Mouse (Mus musculus) intestine, embryonic 14.5 days (tissue): ENCODE results near the gene Islr2. TPM values are rescaled to one million over a fixed set of nuclear protein-coding genes. Genes with fewer than 3 reads are reported as not detected.

Source experiments
- ATAC-seq: fragments of 200-750 bp; cut with Nextera tagmentation; replicated peaks from 2 replicates; pipeline ENCODE4 v1.8.0; 2017; ENCODE audit warnings: low read depth, moderate number of reproducible peaks, moderate TSS enrichment, moderate library complexity; ENCODE audit not compliant: low FRiP score, low TSS enrichment
- DNase-seq: peaks from one replicate; pipeline ENCODE4 v3.0.0-alpha.2; 2018; ENCODE audit warnings: low spot score
- H3K27ac ChIP-seq: fragments of 300-500 bp; sonication (generic); 2 replicates; pipeline ENCODE4 v1.5.1; 2014; ENCODE audit warnings: low read depth, mild to moderate bottlenecking, control low read depth
- H3K27me3 ChIP-seq: fragments of 300-500 bp; sonication (generic); replicated peaks from 2 replicates; pipeline ENCODE4 v1.6.1; 2014; ENCODE audit warnings: low read length, control low read depth; ENCODE audit not compliant: control insufficient read depth, insufficient read depth
- H3K36me3 ChIP-seq: fragments of 300-500 bp; sonication (generic); 2 replicates; pipeline ENCODE4 v1.6.1; 2014; ENCODE audit warnings: low read length, control low read depth; ENCODE audit not compliant: control insufficient read depth, insufficient read depth
- H3K4me1 ChIP-seq: fragments of 300-500 bp; sonication (generic); replicated peaks from 2 replicates; pipeline ENCODE4 v1.6.1; 2014; ENCODE audit warnings: low read length, control low read depth, mixed read lengths; ENCODE audit not compliant: control insufficient read depth, insufficient read depth
- H3K4me2 ChIP-seq: fragments of 300-500 bp; sonication (generic); 2 replicates; pipeline ENCODE4 v1.6.1; 2014; ENCODE audit warnings: low read length
- H3K4me3 ChIP-seq: fragments of 300-500 bp; sonication (generic); 2 replicates; pipeline ENCODE4 v1.5.1; 2014; ENCODE audit warnings: low read depth, low read length, control low read depth, mixed read lengths
- H3K9ac ChIP-seq: fragments of 300-500 bp; sonication (generic); 2 replicates; pipeline ENCODE4 v1.6.1; 2014; ENCODE audit warnings: mild to moderate bottlenecking, low read length
- H3K9me3 ChIP-seq: fragments of 300-500 bp; sonication (generic); 2 replicates; pipeline ENCODE4 v1.6.1; 2016; ENCODE audit warnings: low read length, control low read depth; ENCODE audit not compliant: control insufficient read depth
- WGBS: fragments of 180-500 bp; shearing (Covaris S2); extraction: QIAGEN DNeasy Blood & Tissue Kit; methylation state at CpG from one replicate; pipeline ENCODE4 v1.1.7; 2014; 5-methylcytosine and 5-hydroxymethylcytosine counted together
- microRNA-seq: library from miRNA; unstranded; fragments of <30 nt; microRNA quantifications from one replicate; pipeline ENCODE4, GENCODE M21; 2016
- polyA plus RNA-seq: library from polyadenylated mRNA; unstranded; fragments of >200 nt; fragmentation: Nextera tagmentation; extraction: Ambion mirVana; gene quantifications from 2 replicates; pipeline ENCODE4 v1.2.1, GENCODE M21; 2014

Islr2 gene
- polyA plus RNA-seq, 1 experiment from 2014 or later = 1.8 TPM

DNA sequence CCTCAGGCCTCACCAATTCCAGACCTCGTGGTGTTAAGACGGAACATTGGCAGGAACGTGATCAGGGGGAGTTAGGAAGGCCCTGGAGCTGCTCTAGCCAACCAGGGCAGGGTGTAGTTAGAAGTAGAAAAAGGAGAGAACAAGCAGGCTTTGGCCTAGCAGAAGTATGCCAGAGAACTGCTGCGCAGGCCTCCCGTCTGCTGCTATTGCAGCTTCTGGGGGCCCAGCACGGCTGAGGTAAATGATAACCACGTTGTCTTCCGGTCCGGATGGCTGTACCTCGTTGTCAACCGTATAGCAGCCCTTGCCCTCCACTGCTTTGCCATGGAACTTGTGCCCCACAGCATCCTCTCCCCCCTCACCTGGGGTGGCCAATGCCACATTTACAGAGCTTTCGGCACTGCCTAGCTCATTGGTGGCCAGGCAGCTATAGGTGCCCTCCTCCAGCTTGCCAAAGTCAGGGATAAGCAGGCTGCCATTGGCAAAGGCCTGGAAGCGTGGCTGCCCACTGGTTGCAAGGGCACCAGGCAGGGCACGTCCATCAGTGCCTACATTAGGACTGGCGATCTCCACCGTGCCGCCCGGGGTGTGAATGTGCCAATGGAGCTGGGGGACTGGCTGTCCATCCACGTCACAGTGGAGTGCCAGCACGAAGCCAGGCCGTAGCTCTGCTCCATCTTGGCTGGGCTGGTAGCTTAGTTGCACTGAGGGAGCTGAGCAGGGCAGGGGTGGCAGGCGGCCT, 47.1 kb downstream of the Islr2 start:
- WGBS = 83% methylated on average over 22 of the region's 22 CpGs
- ATAC-seq (no peak), DNase-seq (no peak)
- H3K27me3 ChIP-seq = no peaks in the 10 kb centered on the region
- H3K9me3 ChIP-seq = no peaks in the 10 kb centered on the region
- peaks cover 59% of the 10 kb centered on the region for H3K4me1 ChIP-seq
- peak overlapping the region; percentile 62 for H3K4me2 ChIP-seq
- H3K27ac ChIP-seq = peak overlapping the region; percentile 99; the same call in 1 of the 2 replicates
- H3K36me3 ChIP-seq = no peaks in the 10 kb centered on the region
- H3K4me3 ChIP-seq = peak overlapping the region; percentile 36
- H3K9ac ChIP-seq = peak overlapping the region; percentile 52; the same call in 1 of the 2 replicates

DNA sequence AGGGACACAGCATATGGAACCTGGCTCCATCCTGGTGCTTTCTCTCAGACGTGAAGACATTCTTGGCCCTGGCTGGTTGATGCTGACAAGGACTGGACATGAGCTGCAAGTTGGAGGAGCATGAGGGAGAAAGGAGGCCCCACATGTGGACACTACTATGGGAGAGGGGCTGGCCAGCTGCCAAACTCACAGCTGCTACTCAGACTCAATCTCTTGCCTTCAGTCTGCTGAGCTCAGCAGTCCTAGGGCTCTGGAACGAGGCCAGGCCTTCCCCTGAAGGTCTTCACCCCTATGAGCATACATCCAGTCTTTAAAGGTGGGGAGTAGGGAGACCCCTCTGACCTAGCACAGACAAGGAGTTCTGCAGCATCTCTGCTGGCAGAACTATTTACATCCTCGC, 48.8 kb downstream of the Islr2 start:
- ATAC-seq (0 out of 2 replicates have a peak, but pooled peaks have one; percentile 33), DNase-seq (peak; percentile 81)
- 17% methylated on average over 3 of the region's 3 CpGs for WGBS
- H3K9ac ChIP-seq = no peak overlapping the region
- no peaks in the 10 kb centered on the region for H3K27me3 ChIP-seq
- peak overlapping the region; percentile 62 for H3K4me2 ChIP-seq
- H3K4me1 ChIP-seq = peaks cover 53% of the 10 kb centered on the region
- H3K4me3 ChIP-seq = no peak overlapping the region
- no peaks in the 10 kb centered on the region for H3K36me3 ChIP-seq
- no peaks in the 10 kb centered on the region for H3K9me3 ChIP-seq
- peak overlapping the region; percentile 74 for H3K27ac ChIP-seq

DNA sequence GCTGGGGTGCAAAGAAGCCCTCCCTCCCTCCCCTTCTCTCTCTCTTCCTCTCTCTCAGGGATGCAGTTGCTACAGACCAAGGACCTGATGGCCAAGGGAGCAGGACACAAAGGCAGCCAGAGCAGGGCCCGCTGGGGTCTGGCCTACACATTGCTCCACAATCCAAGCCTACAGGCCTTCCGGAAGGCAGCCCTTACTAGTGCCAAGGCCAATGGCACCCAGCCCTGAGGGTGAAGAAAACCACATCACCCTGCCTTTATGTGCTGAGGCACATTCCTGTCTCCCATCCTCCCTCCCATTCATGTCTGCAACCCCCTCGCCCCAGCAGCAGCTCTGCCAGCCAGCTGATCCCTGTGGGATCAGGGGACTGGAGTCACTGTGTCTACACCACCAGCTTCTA, 51.0 kb downstream of the Islr2 start:
- H3K9me3 ChIP-seq = no peaks in the 10 kb centered on the region
- no peak overlapping the region for H3K4me2 ChIP-seq
- WGBS = 75% methylated on average over 3 of the region's 3 CpGs
- no peak overlapping the region for H3K9ac ChIP-seq
- peak overlapping the region; percentile 27; the same call in 1 of the 2 replicates for H3K27ac ChIP-seq
- peaks cover 40% of the 10 kb centered on the region for H3K4me1 ChIP-seq
- H3K4me3 ChIP-seq = no peak overlapping the region
- H3K27me3 ChIP-seq = no peaks in the 10 kb centered on the region
- no peaks in the 10 kb centered on the region for H3K36me3 ChIP-seq
- no peak for DNase-seq
- ATAC-seq = no peak

GRCm38 (mm10) chr9:58150733-58151361, 53.3 kb downstream of the Islr2 start:
- WGBS = 74% methylated on average over 4 of the region's 4 CpGs
- ATAC-seq (no peak), DNase-seq (no peak)
- Histone ChIP-seq H3K4me3 (no peak overlapping the region), H3K9me3 (no peaks in the 10 kb centered on the region), H3K4me2 (no peak overlapping the region), H3K27ac (no peak overlapping the region), H3K36me3 (no peaks in the 10 kb centered on the region), H3K27me3 (no peaks in the 10 kb centered on the region), H3K9ac (no peak overlapping the region), H3K4me1 (peaks cover 28% of the 10 kb centered on the region)

DNA sequence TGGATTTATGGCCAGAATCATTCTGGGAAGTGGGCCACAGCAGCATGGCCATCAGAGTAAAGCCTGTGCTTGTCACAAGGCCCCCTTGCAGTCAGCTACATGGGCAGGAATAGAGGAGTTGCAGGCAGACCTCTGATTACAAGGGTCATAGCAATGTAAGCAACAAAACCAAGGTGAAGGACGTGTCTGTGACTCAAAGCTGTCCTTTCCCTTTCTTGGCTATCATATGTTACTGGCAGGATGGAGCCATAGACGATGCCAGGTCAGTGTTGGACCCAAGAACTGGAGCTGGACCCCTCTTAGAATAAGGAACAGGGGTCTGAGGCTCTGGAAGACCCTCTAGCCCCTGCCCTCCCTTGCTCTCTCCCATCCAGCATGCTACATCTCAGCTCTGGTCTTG, 55.3 kb downstream of the Islr2 start:
- Histone ChIP-seq H3K4me1 (peaks cover 23% of the 10 kb centered on the region), H3K27me3 (no peaks in the 10 kb centered on the region), H3K9me3 (no peaks in the 10 kb centered on the region), H3K27ac (no peak overlapping the region), H3K36me3 (no peaks in the 10 kb centered on the region), H3K4me2 (no peak overlapping the region), H3K4me3 (no peak overlapping the region), H3K9ac (no peak overlapping the region)
- ATAC-seq (no peak), DNase-seq (no peak)
- 59% methylated on average over 2 of the region's 2 CpGs for WGBS

Small RNAs within 50 kb of the gene (microRNA-seq; reads per million reads assigned to microRNA genes)
- not detected for gene Mir6385

Other genes starting within 250 kb of the Islr2 start
- gene Cyp11a1, start 197.9 kb downstream of the Islr2 start, polyA plus RNA-seq = 3.0 and 4.3 TPM in 2 replicates
- gene Stra6, start 140.5 kb downstream of the Islr2 start, polyA plus RNA-seq = 8.6 and 9.5 TPM in 2 replicates
- gene Ccdc33, start 85.5 kb downstream of the Islr2 start, polyA plus RNA-seq = 0.11 and 0.27 TPM in 2 replicates
- gene Islr, start within 50 bp of the Islr2 start, polyA plus RNA-seq = 65.5 and 71.3 TPM in 2 replicates
- 16.9 and 17.7 TPM in 2 replicates for gene Pml, start 45.5 kb upstream of the Islr2 start, polyA plus RNA-seq
- 21.3 and 22.9 TPM in 2 replicates for gene Stoml1, start 48.8 kb upstream of the Islr2 start, polyA plus RNA-seq
- gene Loxl1, start 108.9 kb upstream of the Islr2 start, polyA plus RNA-seq = 27.2 and 31.8 TPM in 2 replicates
- gene Tbc1d21, start 166.1 kb upstream of the Islr2 start, polyA plus RNA-seq = not detected in 2 replicates